Mouse (Mus musculus) hindbrain, embryonic 12.5 days (tissue): ENCODE results near the gene Cwc25. TPM values are rescaled to one million over a fixed set of nuclear protein-coding genes. Genes with fewer than 3 reads are reported as not detected.
"Not testable (repeated sequence)": the region's sequence is repeated elsewhere in the genome, so short reads cannot be mapped to it uniquely, and the experiment has no call there.

Experiments used
- ATAC-seq: fragments of 200-750 bp; cut with Nextera tagmentation; 2 replicates; pipeline ENCODE4 v1.8.0; 2017; ENCODE audit warnings: moderate TSS enrichment; ENCODE audit not compliant: low FRiP score
- H3K27ac ChIP-seq: fragments of 300-500 bp; sonication (generic); 2 replicates; pipeline ENCODE4 v1.5.1; 2016; ENCODE audit warnings: mild to moderate bottlenecking
- H3K27me3 ChIP-seq: fragments of 300-500 bp; sonication (generic); 2 replicates; pipeline ENCODE4 v1.6.1; 2016; ENCODE audit warnings: mild to moderate bottlenecking
- H3K36me3 ChIP-seq: fragments of 300-500 bp; sonication (generic); 2 replicates; pipeline ENCODE4 v1.6.1; 2016; ENCODE audit warnings: mild to moderate bottlenecking
- H3K4me1 ChIP-seq: fragments of 300-500 bp; sonication (generic); 2 replicates; pipeline ENCODE4 v1.6.1; 2016
- H3K4me2 ChIP-seq: fragments of 300-500 bp; sonication (generic); replicated peaks from 2 replicates; pipeline ENCODE4 v1.6.1; 2016; ENCODE audit warnings: mild to moderate bottlenecking
- H3K4me3 ChIP-seq: fragments of 300-500 bp; sonication (generic); 2 replicates; pipeline ENCODE4 v1.5.1; 2016; ENCODE audit warnings: mild to moderate bottlenecking
- H3K9ac ChIP-seq: fragments of 300-500 bp; sonication (generic); 2 replicates; pipeline ENCODE4 v1.6.1; 2016; ENCODE audit warnings: mild to moderate bottlenecking, moderate library complexity
- H3K9me3 ChIP-seq: fragments of 300-500 bp; sonication (generic); replicated peaks from 2 replicates; pipeline ENCODE4 v1.6.1; 2016; ENCODE audit warnings: mild to moderate bottlenecking
- WGBS: fragments of 180-500 bp; shearing (Covaris S2); methylation state at CpG from one replicate; pipeline ENCODE4 v1.1.7; 2016; 5-methylcytosine and 5-hydroxymethylcytosine counted together
- polyA plus RNA-seq: library from polyadenylated mRNA; unstranded; fragments of >200 nt; fragmentation: Nextera tagmentation; extraction: Ambion mirVana; gene quantifications from 2 replicates; pipeline ENCODE4 v1.2.1, GENCODE M21; 2016

Cwc25 gene
- polyA plus RNA-seq, 1 experiment from 2014 or later, result 25.4 TPM

GRCm38 (mm10) chr11:97714784-97715760, 51.3 kb downstream of the Cwc25 start:
- Histone ChIP-seq H3K4me3 (no peak overlapping the region), H3K27ac (no peak overlapping the region), H3K9ac (no peak overlapping the region), H3K4me2 (no peak overlapping the region), H3K27me3 (no peaks in the 10 kb centered on the region), H3K4me1 (no peaks in the 10 kb centered on the region), H3K36me3 (peaks cover 84% of the 10 kb centered on the region), H3K9me3 (0 out of 2 replicates have a peak, but pooled peaks cover 6% of the 10 kb centered on the region)
- 92% methylated on average over 14 of the region's 14 CpGs for WGBS
- ATAC-seq, result no peak

- no peak overlapping the region for H3K4me2 ChIP-seq
These were observed 52.0 kb downstream of the Cwc25 start for GRCm38 (mm10) chr11:97714356-97714755.

GRCm38 (mm10) chr11:97713896-97714295, 52.5 kb downstream of the Cwc25 start:
- WGBS, result 94% methylated on average over 8 of the region's 8 CpGs
- H3K27me3 ChIP-seq, result no peaks in the 10 kb centered on the region
- no peaks in the 10 kb centered on the region for H3K4me1 ChIP-seq
- H3K36me3 ChIP-seq, result peaks cover 78% of the 10 kb centered on the region
- no peak overlapping the region for H3K4me3 ChIP-seq
- 0 out of 2 replicates have a peak, but pooled peaks cover 6% of the 10 kb centered on the region for H3K9me3 ChIP-seq
- no peak overlapping the region for H3K27ac ChIP-seq
- no peak for ATAC-seq
- H3K4me2 ChIP-seq, result no peak overlapping the region
- no peak overlapping the region for H3K9ac ChIP-seq

More at GRCm38 (mm10) chr11:97714356-97714755, 52.0 kb downstream of the Cwc25 start:
- no peak overlapping the region for H3K4me3 ChIP-seq
- ATAC-seq, result no peak
- no peak overlapping the region for H3K9ac ChIP-seq
- H3K4me1 ChIP-seq, result no peaks in the 10 kb centered on the region
- over 99% methylated on average over 3 of the region's 3 CpGs for WGBS
- H3K27me3 ChIP-seq, result no peaks in the 10 kb centered on the region
- 0 out of 2 replicates have a peak, but pooled peaks cover 6% of the 10 kb centered on the region for H3K9me3 ChIP-seq
- peaks cover 78% of the 10 kb centered on the region for H3K36me3 ChIP-seq
- H3K27ac ChIP-seq, result no peak overlapping the region

- H3K4me1 ChIP-seq, result no peaks in the 10 kb centered on the region
- peaks cover 77% of the 10 kb centered on the region for H3K36me3 ChIP-seq
- H3K4me2 ChIP-seq, result no peak overlapping the region
- 95% methylated on average over 15 of the region's 15 CpGs for WGBS
- no peak overlapping the region for H3K4me3 ChIP-seq
- no peak overlapping the region for H3K9ac ChIP-seq
- no peak for ATAC-seq
- no peaks in the 10 kb centered on the region for H3K27me3 ChIP-seq
- H3K27ac ChIP-seq, result no peak overlapping the region
- 0 out of 2 replicates have a peak, but pooled peaks cover 6% of the 10 kb centered on the region for H3K9me3 ChIP-seq
These were observed 54.1 kb downstream of the Cwc25 start for GRCm38 (mm10) chr11:97712286-97712685.

GRCm38 (mm10) chr11:97711200-97711900, 55.0 kb downstream of the Cwc25 start:
- H3K36me3 ChIP-seq, result peaks cover 79% of the 10 kb centered on the region
- 0 out of 2 replicates have a peak, but pooled peaks cover 6% of the 10 kb centered on the region for H3K9me3 ChIP-seq
- H3K4me3 ChIP-seq, result no peak overlapping the region
- H3K4me1 ChIP-seq, result no peaks in the 10 kb centered on the region
- H3K9ac ChIP-seq, result no peak overlapping the region
- no peak overlapping the region for H3K27ac ChIP-seq
- no peaks in the 10 kb centered on the region for H3K27me3 ChIP-seq
- H3K4me2 ChIP-seq, result no peak overlapping the region
- WGBS, result 86% methylated on average over 13 of the region's 13 CpGs
- ATAC-seq, result no peak

- H3K36me3 ChIP-seq, result peaks cover 76% of the 10 kb centered on the region
- ATAC-seq, H3K9ac ChIP-seq, H3K4me3 ChIP-seq, H3K4me1 ChIP-seq, H3K4me2 ChIP-seq, H3K27me3 ChIP-seq, H3K9me3 ChIP-seq, H3K27ac ChIP-seq: not testable (repeated sequence)
- 83% methylated on average over 2 of the region's 2 CpGs for WGBS
These were observed 56.3 kb downstream of the Cwc25 start for GRCm38 (mm10) chr11:97710067-97710466.

- Histone ChIP-seq H3K36me3 (peaks cover 25% of the 10 kb centered on the region), H3K27ac (peak within 1 kb of the TSS; percentile 68), H3K4me1 (peaks cover 23% of the 10 kb centered on the region), H3K27me3 (no peaks in the 10 kb centered on the region), H3K9ac (peak within 1 kb of the TSS; percentile 80), H3K4me3 (peak within 1 kb of the TSS; percentile 85), H3K9me3 (no peaks in the 10 kb centered on the region), H3K4me2 (peak within 1 kb of the TSS; percentile 87)
- under 1% methylated on average over 35 of the region's 35 CpGs for WGBS
- peak; percentile 81 for ATAC-seq
These were observed 63.1 kb downstream of the Cwc25 start, which contains the start of gene Psmb3 for GRCm38 (mm10) chr11:97703039-97703826. Gene Psmb3 (plus strand): TSS chr11:97703399.

- Histone ChIP-seq H3K4me1 (peaks cover 31% of the 10 kb centered on the region), H3K9ac (peak overlapping the region; percentile 59), H3K36me3 (peaks cover 17% of the 10 kb centered on the region), H3K9me3 (no peaks in the 10 kb centered on the region), H3K4me2 (peak overlapping the region; percentile 87), H3K27ac (peak overlapping the region; percentile 64), H3K27me3 (no peaks in the 10 kb centered on the region), H3K4me3 (peak overlapping the region; percentile 85)
- peak; percentile 3; the same call in 1 of the 2 replicates for ATAC-seq
- WGBS, result under 1% methylated on average over 24 of the region's 24 CpGs
These were observed 64.0 kb downstream of the Cwc25 start for GRCm38 (mm10) chr11:97702393-97702745.

- H3K9me3 ChIP-seq, result no peaks in the 10 kb centered on the region
- no peak for ATAC-seq
- no peaks in the 10 kb centered on the region for H3K27me3 ChIP-seq
- H3K9ac ChIP-seq, result peak overlapping the region; percentile 59; the same call in 1 of the 2 replicates
- peak overlapping the region; percentile 87 for H3K4me2 ChIP-seq
- peaks cover 37% of the 10 kb centered on the region for H3K4me1 ChIP-seq
- peak overlapping the region; percentile 30; the same call in 1 of the 2 replicates for H3K27ac ChIP-seq
- peaks cover 11% of the 10 kb centered on the region for H3K36me3 ChIP-seq
- WGBS, result 54% methylated on average over 15 of the region's 15 CpGs
- peak overlapping the region; percentile 85 for H3K4me3 ChIP-seq
These were observed 64.6 kb downstream of the Cwc25 start for GRCm38 (mm10) chr11:97701581-97702392.

- H3K27ac ChIP-seq, result peak overlapping the region; percentile 99
- peak overlapping the region; percentile 85 for H3K4me3 ChIP-seq
- no peak for ATAC-seq
- WGBS, result 17% methylated on average over 30 of the region's 30 CpGs
- H3K9ac ChIP-seq, result peak overlapping the region; percentile 83
- H3K4me2 ChIP-seq, result peak overlapping the region; percentile 87
- no peaks in the 10 kb centered on the region for H3K9me3 ChIP-seq
- peaks cover 3% of the 10 kb centered on the region; the same call in 1 of the 2 replicates for H3K36me3 ChIP-seq
- no peaks in the 10 kb centered on the region for H3K27me3 ChIP-seq
- H3K4me1 ChIP-seq, result peaks cover 45% of the 10 kb centered on the region
These were observed 65.4 kb downstream of the Cwc25 start for GRCm38 (mm10) chr11:97700746-97701580.
